Mouse (Mus musculus): ENCODE results near the gene Mip. TPM values are rescaled to one million over a fixed set of nuclear protein-coding genes. Genes with fewer than 3 reads are reported as not detected.

Mip gene
- polyA plus RNA-seq, 1 experiment from 2014 or later = not detected

DNA sequence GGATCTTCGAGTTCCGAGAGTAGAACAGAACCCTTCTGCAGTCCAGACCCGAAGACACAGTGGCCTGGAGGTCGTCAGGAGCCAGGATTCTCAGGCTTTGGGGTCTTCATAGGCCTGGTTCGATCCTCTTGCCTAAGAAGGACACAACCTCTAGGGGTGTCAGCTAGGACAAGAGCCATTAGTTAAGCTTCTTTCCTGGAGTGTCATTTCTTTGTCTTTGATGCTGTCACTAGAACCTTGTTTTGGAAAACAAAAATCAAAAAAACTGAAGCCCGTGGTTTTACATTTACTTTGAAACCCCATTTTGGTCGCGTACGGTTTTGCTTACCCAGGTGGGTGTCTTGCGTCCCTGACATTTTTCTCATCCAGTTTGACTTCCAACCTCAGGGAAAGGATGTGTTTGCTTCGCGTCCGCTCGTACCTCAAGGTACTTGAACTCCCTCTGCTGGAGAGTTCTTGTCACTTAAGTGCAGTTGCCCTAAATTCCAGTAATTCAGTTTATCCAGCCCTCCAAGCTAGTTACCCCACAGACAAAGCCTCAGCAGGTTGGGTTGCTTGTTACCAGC is 6.9 kb downstream of the Mip start:
- WGBS = under 1% methylated on average over 14 of the region's 14 CpGs

DNA sequence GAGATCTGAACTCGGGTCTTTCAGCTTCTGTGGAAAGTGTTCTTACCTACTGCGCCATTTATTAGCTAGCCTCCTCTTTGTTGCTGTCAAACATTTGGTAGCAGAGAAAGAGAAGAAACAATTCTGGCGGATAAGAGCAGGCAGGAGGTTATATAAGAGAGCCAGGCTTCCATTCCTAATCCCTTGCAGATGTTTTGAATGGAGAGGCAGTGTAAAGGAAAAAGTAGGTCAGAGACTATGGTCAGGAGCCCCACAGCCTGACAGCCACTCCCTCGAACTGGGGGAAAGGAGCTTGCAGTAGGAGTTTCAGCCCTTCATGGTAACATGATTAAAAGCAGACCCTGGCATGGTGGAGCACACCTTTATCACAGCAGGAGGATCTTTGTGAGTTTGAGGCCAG is 10.7 kb downstream of the Mip start:
- ATAC-seq (ENCODE audit: low FRiP score) = no peak
- Histone ChIP-seq H3K27ac (ENCODE audit: low read depth, low read length) (no peak overlapping the region), H3K4me1 (ENCODE audit: control insufficient read depth, insufficient read depth, low read length) (peaks cover 3% of the 10 kb centered on the region), H3K36me3 (ENCODE audit: control insufficient read depth, insufficient read depth, low read length) (peaks cover 9% of the 10 kb centered on the region), H3K4me2 (no peak overlapping the region), H3K9ac (ENCODE audit: low read length) (no peak overlapping the region), H3K9me3 (ENCODE audit: control insufficient read depth, low read length) (no peaks in the 10 kb centered on the region), H3K27me3 (ENCODE audit: control insufficient read depth, insufficient read depth, low read length) (no peaks in the 10 kb centered on the region), H3K4me3 (ENCODE audit: low read depth, low read length) (no peak overlapping the region)
- DNase-seq (ENCODE audit: low spot score, missing footprints) = no peak
- 54% methylated on average over 4 of the region's 4 CpGs for WGBS

More for the DNA sequence above, 6.9 kb downstream of the Mip start:
- H3K9me3 ChIP-seq (ENCODE audit: control insufficient read depth, low read length) = no peaks in the 10 kb centered on the region
- peak overlapping the region; percentile 72 for H3K9ac ChIP-seq (ENCODE audit: low read length)
- peak overlapping the region; percentile 53 for H3K4me3 ChIP-seq (ENCODE audit: low read depth, low read length)
- DNase-seq (ENCODE audit: low spot score, missing footprints) (no peak), ATAC-seq (ENCODE audit: low FRiP score) (peak; percentile 76)
- peak overlapping the region; percentile 84 for H3K27ac ChIP-seq (ENCODE audit: low read depth, low read length)
- no peaks in the 10 kb centered on the region for H3K36me3 ChIP-seq (ENCODE audit: control insufficient read depth, insufficient read depth, low read length)
- H3K4me1 ChIP-seq (ENCODE audit: control insufficient read depth, insufficient read depth, low read length) = peaks cover 8% of the 10 kb centered on the region
- H3K27me3 ChIP-seq (ENCODE audit: control insufficient read depth, insufficient read depth, low read length) = no peaks in the 10 kb centered on the region
- peak overlapping the region; percentile 43 for H3K4me2 ChIP-seq

DNA sequence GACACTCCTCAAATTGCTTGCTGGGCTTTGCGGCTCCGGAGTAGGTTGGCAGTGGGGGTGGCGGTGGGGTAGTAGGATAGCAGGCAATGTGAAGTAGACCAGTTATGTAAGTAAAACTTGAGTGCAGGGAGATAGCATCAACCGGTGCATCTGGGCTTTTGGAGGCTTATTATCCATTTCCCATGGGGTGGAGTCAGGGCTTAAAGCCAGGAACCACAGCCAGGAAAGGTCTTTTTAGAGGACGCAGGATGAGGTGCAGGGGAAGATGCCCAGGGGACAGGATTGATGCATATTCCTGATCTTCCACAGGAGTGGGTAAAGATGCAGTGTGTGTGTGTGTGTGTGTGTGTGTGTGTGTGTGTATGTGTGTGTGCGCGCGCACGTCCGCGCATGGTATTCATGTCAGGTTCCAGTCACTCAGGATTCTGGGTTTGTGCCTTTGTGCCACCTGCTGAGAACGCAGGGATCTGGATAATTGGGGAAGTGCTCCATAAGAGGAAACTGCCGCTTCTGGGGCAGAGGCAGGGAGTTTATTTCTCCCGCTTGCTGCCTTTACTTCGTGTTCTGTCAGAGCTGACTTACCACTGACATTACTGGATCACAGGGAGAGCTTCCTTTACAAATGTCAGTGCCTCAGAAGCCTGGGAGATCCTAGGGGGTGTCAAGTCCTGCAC is 12.3 kb downstream of the Mip start:
- no peak overlapping the region for H3K4me2 ChIP-seq
- no peak for DNase-seq (ENCODE audit: low spot score, missing footprints)

DNA sequence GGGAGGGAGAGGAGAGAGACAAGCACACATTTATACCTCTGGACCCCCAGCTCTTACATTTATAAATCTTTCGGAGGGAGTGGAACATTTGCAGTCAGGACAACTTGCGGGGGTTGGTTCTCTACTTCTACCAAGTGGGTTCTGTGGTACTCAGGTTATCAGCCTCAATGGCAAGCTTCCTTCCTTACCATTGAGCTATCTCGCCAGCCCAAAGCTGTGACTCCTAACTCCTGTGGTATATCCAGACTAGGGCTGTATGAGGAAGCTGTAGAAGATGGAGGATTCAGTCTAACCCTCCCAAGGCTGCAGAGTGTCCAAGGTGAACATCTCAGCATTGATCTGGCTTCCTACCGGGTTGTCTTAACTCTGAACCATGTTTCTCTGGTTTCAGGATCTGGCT is 13.5 kb downstream of the Mip start:
- H3K36me3 ChIP-seq (ENCODE audit: control insufficient read depth, insufficient read depth, low read length) = peaks cover 20% of the 10 kb centered on the region
- WGBS = 97% methylated on average over 4 of the region's 4 CpGs

More for the DNA sequence above, 12.3 kb downstream of the Mip start:
- peaks cover 15% of the 10 kb centered on the region for H3K36me3 ChIP-seq (ENCODE audit: control insufficient read depth, insufficient read depth, low read length)
- peaks cover under 1% of the 10 kb centered on the region; the same call in 1 of the 2 replicates for H3K4me1 ChIP-seq (ENCODE audit: control insufficient read depth, insufficient read depth, low read length)
- 86% methylated on average over 15 of the region's 15 CpGs for WGBS
- no peaks in the 10 kb centered on the region for H3K9me3 ChIP-seq (ENCODE audit: control insufficient read depth, low read length)
- no peak overlapping the region for H3K4me3 ChIP-seq (ENCODE audit: low read depth, low read length)
- H3K27ac ChIP-seq (ENCODE audit: low read depth, low read length) = no peak overlapping the region
- no peak overlapping the region for H3K9ac ChIP-seq (ENCODE audit: low read length)
- ATAC-seq (ENCODE audit: low FRiP score) = no peak
- H3K27me3 ChIP-seq (ENCODE audit: control insufficient read depth, insufficient read depth, low read length) = no peaks in the 10 kb centered on the region

DNA sequence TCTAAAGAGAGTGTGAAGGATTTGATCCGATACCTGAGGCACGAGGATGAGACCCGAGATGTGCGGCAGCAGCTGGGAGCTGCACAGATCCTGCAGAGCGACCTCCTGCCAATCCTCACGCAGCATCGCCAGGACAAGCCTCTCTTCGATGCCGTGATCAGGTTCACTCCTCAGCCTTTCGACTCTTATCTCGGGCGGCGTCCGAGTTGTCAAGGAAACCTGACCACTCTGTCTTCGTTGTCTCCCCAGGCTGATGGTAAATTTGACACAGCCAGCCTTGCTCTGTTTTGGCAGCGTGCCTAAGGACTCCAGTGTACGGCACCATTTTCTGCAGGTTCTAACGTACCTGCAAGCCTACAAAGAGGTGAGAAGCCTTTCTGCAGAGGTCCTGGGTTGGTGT is 14.5 kb downstream of the Mip start:
- H3K9me3 ChIP-seq (ENCODE audit: control insufficient read depth, low read length) = no peaks in the 10 kb centered on the region
- no peak overlapping the region for H3K4me3 ChIP-seq (ENCODE audit: low read depth, low read length)
- H3K27me3 ChIP-seq (ENCODE audit: control insufficient read depth, insufficient read depth, low read length) = no peaks in the 10 kb centered on the region
- ATAC-seq (ENCODE audit: low FRiP score) (no peak), DNase-seq (ENCODE audit: low spot score, missing footprints) (no peak)
- H3K4me1 ChIP-seq (ENCODE audit: control insufficient read depth, insufficient read depth, low read length) = no peaks in the 10 kb centered on the region
- H3K27ac ChIP-seq (ENCODE audit: low read depth, low read length) = no peak overlapping the region
- H3K36me3 ChIP-seq (ENCODE audit: control insufficient read depth, insufficient read depth, low read length) = peaks cover 25% of the 10 kb centered on the region
- H3K9ac ChIP-seq (ENCODE audit: low read length) = no peak overlapping the region
- H3K4me2 ChIP-seq = no peak overlapping the region
- WGBS = 93% methylated on average over 18 of the region's 18 CpGs

More for the DNA sequence above, 13.5 kb downstream of the Mip start:
- Histone ChIP-seq H3K4me3 (ENCODE audit: low read depth, low read length) (no peak overlapping the region), H3K27me3 (ENCODE audit: control insufficient read depth, insufficient read depth, low read length) (no peaks in the 10 kb centered on the region), H3K4me1 (ENCODE audit: control insufficient read depth, insufficient read depth, low read length) (no peaks in the 10 kb centered on the region), H3K27ac (ENCODE audit: low read depth, low read length) (no peak overlapping the region), H3K9me3 (ENCODE audit: control insufficient read depth, low read length) (no peaks in the 10 kb centered on the region), H3K9ac (ENCODE audit: low read length) (no peak overlapping the region), H3K4me2 (no peak overlapping the region)
- no peak for DNase-seq (ENCODE audit: low spot score, missing footprints)
- no peak for ATAC-seq (ENCODE audit: low FRiP score)

DNA sequence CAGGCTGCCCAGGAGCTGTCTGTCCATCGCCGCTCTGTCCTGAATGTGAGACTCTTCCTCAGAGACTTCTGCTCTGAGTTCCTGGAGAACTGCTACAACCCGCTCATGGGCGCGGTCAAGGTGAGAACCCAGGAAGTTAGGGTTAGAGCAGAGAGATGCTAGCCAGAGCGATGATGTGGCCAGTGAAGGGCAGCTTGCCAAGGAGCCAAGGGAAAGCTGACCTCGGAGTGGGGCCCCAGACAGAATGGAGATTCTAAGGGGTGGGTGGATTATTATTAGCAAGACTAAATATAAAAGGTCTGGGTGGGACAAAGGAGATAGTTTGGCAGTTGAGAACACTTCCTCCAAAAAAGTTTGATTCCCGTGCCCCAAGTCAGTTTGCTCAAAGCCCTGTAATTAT is 17.6 kb downstream of the Mip start:
- Histone ChIP-seq H3K36me3 (ENCODE audit: control insufficient read depth, insufficient read depth, low read length) (peaks cover 42% of the 10 kb centered on the region), H3K27me3 (ENCODE audit: control insufficient read depth, insufficient read depth, low read length) (no peaks in the 10 kb centered on the region), H3K9me3 (ENCODE audit: control insufficient read depth, low read length) (no peaks in the 10 kb centered on the region), H3K27ac (ENCODE audit: low read depth, low read length) (no peak overlapping the region), H3K9ac (ENCODE audit: low read length) (no peak overlapping the region), H3K4me1 (ENCODE audit: control insufficient read depth, insufficient read depth, low read length) (no peaks in the 10 kb centered on the region), H3K4me3 (ENCODE audit: low read depth, low read length) (no peak overlapping the region), H3K4me2 (no peak overlapping the region)
- WGBS = 97% methylated on average over 8 of the region's 8 CpGs
- ATAC-seq (ENCODE audit: low FRiP score) (no peak), DNase-seq (ENCODE audit: low spot score, missing footprints) (no peak)

DNA sequence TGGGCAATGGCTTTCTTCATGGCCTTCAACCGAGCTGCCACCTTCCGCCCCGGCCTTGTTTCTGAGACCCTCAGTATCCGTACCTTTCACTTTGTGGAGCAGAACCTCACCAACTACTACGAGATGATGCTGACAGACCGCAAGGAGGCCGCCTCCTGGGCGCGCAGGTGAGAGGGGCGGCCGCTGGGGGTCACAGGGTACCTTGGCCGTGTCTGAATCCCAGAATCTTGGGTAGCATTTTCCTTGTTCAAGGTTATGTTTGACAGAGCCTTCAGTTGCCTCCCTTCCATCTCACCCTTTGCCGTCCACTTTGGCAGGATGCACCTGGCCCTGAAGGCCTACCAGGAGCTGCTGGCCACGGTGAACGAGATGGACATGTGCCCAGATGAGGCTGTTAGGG is 18.5 kb downstream of the Mip start:
- no peaks in the 10 kb centered on the region for H3K9me3 ChIP-seq (ENCODE audit: control insufficient read depth, low read length)
- no peak for DNase-seq (ENCODE audit: low spot score, missing footprints)
- WGBS = 95% methylated on average over 15 of the region's 15 CpGs
- no peak overlapping the region for H3K4me3 ChIP-seq (ENCODE audit: low read depth, low read length)
- no peak overlapping the region for H3K27ac ChIP-seq (ENCODE audit: low read depth, low read length)
- H3K27me3 ChIP-seq (ENCODE audit: control insufficient read depth, insufficient read depth, low read length) = no peaks in the 10 kb centered on the region
- no peaks in the 10 kb centered on the region for H3K4me1 ChIP-seq (ENCODE audit: control insufficient read depth, insufficient read depth, low read length)
- H3K36me3 ChIP-seq (ENCODE audit: control insufficient read depth, insufficient read depth, low read length) = peaks cover 42% of the 10 kb centered on the region
- H3K4me2 ChIP-seq = no peak overlapping the region
- no peak overlapping the region for H3K9ac ChIP-seq (ENCODE audit: low read length)
- ATAC-seq (ENCODE audit: low FRiP score) = no peak

DNA sequence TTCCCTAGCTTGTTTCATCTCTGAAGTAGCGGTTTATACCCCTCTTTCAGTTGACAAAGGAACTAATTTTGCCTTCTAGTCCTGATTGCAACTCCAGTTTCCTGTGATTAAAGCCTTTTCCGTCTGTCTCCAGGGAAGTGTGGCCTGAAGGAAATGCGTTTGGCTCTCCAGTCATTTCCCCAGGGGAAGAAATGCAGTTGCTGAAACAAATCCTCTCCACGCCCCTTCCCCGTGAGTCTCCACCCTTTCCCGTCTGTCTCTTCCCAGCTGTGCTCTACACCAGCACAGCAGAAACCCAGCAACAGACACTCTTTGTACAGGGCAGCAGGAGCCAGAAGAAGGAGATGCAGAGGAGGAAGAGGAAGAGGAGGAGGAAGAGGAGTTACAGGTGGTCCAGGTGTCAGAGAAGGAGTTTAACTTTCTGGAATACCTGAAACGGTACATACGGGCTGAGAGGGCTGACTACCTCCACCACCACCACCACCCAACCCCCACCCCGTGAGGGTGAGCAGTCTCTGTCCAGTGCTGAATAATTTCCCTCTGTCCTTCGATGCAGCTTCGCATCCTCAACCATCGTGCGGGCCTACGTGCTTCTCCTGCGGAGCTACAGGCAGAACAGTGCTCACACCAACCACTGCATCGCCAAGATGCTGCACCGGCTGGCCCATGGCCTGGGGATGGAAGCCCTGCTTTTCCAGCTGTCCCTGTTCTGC is 21.5 kb downstream of the Mip start:
- ATAC-seq (ENCODE audit: low FRiP score) = no peak
- WGBS = 85% methylated on average over 17 of the region's 17 CpGs

DNA sequence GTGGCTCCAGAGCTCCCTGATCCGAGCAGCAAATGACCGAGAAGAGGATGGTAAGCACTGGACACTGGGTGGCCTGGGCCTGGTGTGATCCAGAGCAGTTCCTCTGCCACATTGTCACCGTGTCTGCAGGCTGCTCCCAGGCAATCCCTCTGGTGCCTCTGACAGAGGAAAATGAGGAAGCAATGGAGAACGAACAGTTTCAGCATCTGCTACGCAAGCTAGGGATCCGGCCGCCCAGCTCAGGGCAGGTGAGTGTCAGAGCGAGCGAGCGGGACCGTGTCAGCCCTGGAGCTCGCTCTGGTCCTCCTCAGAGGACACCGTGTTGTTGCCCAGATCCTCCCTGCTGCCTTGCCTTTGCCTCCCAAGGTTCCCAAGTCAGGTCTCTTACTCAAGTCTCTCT is 24.9 kb downstream of the Mip start:
- no peaks in the 10 kb centered on the region for H3K9me3 ChIP-seq (ENCODE audit: control insufficient read depth, low read length)
- H3K27ac ChIP-seq (ENCODE audit: low read depth, low read length) = no peak overlapping the region
- no peak overlapping the region for H3K9ac ChIP-seq (ENCODE audit: low read length)
- DNase-seq (ENCODE audit: low spot score, missing footprints) (no peak), ATAC-seq (ENCODE audit: low FRiP score) (no peak)
- 94% methylated on average over 13 of the region's 13 CpGs for WGBS
- no peaks in the 10 kb centered on the region for H3K27me3 ChIP-seq (ENCODE audit: control insufficient read depth, insufficient read depth, low read length)
- no peak overlapping the region for H3K4me2 ChIP-seq
- H3K4me1 ChIP-seq (ENCODE audit: control insufficient read depth, insufficient read depth, low read length) = no peaks in the 10 kb centered on the region
- H3K4me3 ChIP-seq (ENCODE audit: low read depth, low read length) = no peak overlapping the region
- peaks cover 29% of the 10 kb centered on the region for H3K36me3 ChIP-seq (ENCODE audit: control insufficient read depth, insufficient read depth, low read length)

More for the DNA sequence above, 21.5 kb downstream of the Mip start:
- no peak overlapping the region for H3K27ac ChIP-seq (ENCODE audit: low read depth, low read length)
- H3K4me1 ChIP-seq (ENCODE audit: control insufficient read depth, insufficient read depth, low read length) = no peaks in the 10 kb centered on the region
- no peaks in the 10 kb centered on the region for H3K27me3 ChIP-seq (ENCODE audit: control insufficient read depth, insufficient read depth, low read length)
- DNase-seq (ENCODE audit: low spot score, missing footprints) = no peak
- H3K9ac ChIP-seq (ENCODE audit: low read length) = no peak overlapping the region
- peaks cover 42% of the 10 kb centered on the region for H3K36me3 ChIP-seq (ENCODE audit: control insufficient read depth, insufficient read depth, low read length)
- H3K4me2 ChIP-seq = no peak overlapping the region
- H3K9me3 ChIP-seq (ENCODE audit: control insufficient read depth, low read length) = no peaks in the 10 kb centered on the region
- no peak overlapping the region for H3K4me3 ChIP-seq (ENCODE audit: low read depth, low read length)

All from midbrain, embryonic 11.5 days (tissue).